Mouse (Mus musculus) small intestine, adult 2 months (tissue): ENCODE data around the gene Zfp934.
"Not testable (repeated sequence)": the region's sequence is repeated elsewhere in the genome, so short reads cannot be mapped to it uniquely, and the experiment has no call there.

Experiments
- CTCF ChIP-seq: fragments of 200-500 bp; IDR thresholded peaks from 2 replicates; pipeline ENCODE4 v1.5.1; 2012; ENCODE audit warnings: low read depth, mild to moderate bottlenecking, control low read depth, inconsistent platforms, low read length, moderate library complexity, mixed read lengths; ENCODE audit not compliant: insufficient replicate concordance, insufficient read length; ENCODE audit errors: extremely low read depth
- POLR2A ChIP-seq: fragments of 200-500 bp; IDR thresholded peaks from 2 replicates; pipeline ENCODE4 v1.6.1; 2012; ENCODE audit warnings: low read depth, mild to moderate bottlenecking, control low read depth, inconsistent platforms, low read length, moderate library complexity

DNA sequence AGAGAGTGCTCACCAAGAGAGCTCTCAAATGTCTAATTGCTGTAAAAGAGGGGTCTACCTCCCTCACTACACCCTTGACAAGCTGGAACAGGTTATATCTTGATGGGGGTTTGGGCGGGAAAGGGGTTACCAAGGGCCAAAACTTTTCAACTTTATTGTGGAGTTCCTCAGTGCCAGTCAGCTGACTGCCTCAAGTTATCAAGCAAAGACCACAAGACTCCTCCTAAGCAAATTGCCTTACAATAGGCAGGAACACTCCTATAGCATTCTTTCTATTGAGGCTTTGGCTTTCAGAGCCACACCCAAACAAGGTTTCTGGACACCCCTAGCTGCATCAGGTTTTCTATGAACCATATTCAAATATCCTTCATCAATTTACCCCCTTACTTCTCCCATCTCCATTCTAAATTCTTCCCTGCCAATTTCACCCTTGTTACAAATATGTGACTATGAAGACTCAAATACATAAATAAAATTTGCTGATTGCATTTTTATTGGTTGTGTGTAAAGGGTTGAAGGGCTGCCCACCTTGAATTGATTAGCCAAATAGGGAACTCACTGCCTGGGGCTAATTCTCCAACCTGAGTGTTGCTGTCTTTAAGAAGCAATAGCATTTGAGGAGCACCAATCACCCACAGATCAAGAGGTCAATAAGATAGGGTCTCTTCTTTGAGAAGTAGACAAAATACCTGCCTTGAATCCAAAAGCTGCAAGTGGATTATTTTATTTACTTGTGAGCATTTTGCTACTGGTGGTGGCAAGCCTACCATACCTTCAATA lies 60.2 kb downstream of the Zfp934 start:
- TF ChIP-seq POLR2A, CTCF: not testable (repeated sequence)
